Mouse (Mus musculus): Measurements from ENCODE around the gene Cntrob.

The Cntrob gene

GRCm38 (mm10) chr11:69323667-69324111 lies at the start of gene Cntrob, which contains the start of gene Trappc1:
Gene Cntrob, minus strand, starts transcription at chr11:69323775.
Gene Trappc1, plus strand, starts transcription at chr11:69323980.
- DNase-seq (ENCODE audit: low read depth in 1 of 2, low spot score in 2 of 2), result peak; percentile 98 to 99

- DNase-seq (ENCODE audit: low read depth in 1 of 2, low spot score in 2 of 2), result no peak
Observed at GRCm38 (mm10) chr11:69372780-69373170, 49.2 kb upstream of the Cntrob start.

GRCm38 (mm10) chr11:69372056-69372779 lies 48.6 kb upstream of the Cntrob start:
- no peak for DNase-seq (ENCODE audit: low read depth in 1 of 2, low spot score in 2 of 2)

- DNase-seq (ENCODE audit: low read depth in 1 of 2, low spot score in 2 of 2), result no peak
Observed at GRCm38 (mm10) chr11:69371601-69372000, 48.0 kb upstream of the Cntrob start.

GRCm38 (mm10) chr11:69370817-69371215 lies 47.2 kb upstream of the Cntrob start:
- DNase-seq (ENCODE audit: low read depth in 1 of 2, low spot score in 2 of 2), result no peak

- no peak for DNase-seq (ENCODE audit: low read depth in 1 of 2, low spot score in 2 of 2)
Observed at GRCm38 (mm10) chr11:69369990-69370816, 46.6 kb upstream of the Cntrob start.

- no peak for DNase-seq (ENCODE audit: low read depth in 1 of 2, low spot score in 2 of 2)
Observed at GRCm38 (mm10) chr11:69369215-69369989, 45.8 kb upstream of the Cntrob start, which contains the start of gene Chd3. Gene Chd3, minus strand, starts transcription at chr11:69369406.

GRCm38 (mm10) chr11:69368356-69369214 lies 45.0 kb upstream of the Cntrob start:
- DNase-seq (ENCODE audit: low read depth in 1 of 2, low spot score in 2 of 2), result peak in 1 of 2 experiments; percentile 4

DNA sequence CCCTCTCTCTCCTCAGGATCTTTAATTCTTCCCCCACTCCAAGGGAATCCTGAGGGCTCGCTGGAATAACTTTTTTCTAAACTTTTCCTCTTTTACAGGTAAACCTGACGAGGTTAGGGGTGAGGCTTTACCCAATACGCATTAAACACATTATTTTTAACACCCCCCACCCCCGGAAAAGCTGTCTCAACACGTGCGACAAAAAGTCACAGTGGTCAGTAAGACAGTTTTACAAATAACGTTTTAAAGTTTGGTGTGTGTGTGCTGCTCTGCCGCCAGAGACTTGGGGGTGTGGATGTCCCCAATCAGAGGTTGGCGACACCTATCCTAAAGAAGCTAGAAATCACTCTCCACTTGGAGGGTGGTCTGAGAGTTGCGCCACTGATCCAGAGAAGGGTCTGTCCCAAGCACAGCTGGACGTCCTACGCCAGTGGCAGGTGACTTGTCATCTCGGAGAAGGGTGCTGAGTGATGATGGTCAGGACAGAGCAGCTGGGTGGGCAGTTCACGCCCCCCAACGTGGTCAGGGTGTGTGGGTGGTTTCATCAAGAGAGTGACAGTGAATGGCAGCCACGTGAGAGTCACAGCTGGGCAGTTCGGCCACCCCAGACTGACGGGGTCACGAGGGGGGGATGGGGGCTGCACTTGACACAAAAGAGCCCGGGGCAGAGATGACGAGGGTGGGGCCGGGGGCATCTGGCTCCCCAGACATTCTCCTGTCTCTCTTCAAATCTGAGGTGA lies 44.2 kb upstream of the Cntrob start:
- peak in 1 of 2 experiments; percentile 6 for DNase-seq (ENCODE audit: low read depth in 1 of 2, low spot score in 2 of 2)

GRCm38 (mm10) chr11:69366855-69367615 lies 43.5 kb upstream of the Cntrob start:
- no peak for DNase-seq (ENCODE audit: low read depth in 1 of 2, low spot score in 2 of 2)

GRCm38 (mm10) chr11:69366157-69366854 lies 42.7 kb upstream of the Cntrob start:
- peak; percentile 52 to 72 for DNase-seq (ENCODE audit: low read depth in 1 of 2, low spot score in 2 of 2)

DNA sequence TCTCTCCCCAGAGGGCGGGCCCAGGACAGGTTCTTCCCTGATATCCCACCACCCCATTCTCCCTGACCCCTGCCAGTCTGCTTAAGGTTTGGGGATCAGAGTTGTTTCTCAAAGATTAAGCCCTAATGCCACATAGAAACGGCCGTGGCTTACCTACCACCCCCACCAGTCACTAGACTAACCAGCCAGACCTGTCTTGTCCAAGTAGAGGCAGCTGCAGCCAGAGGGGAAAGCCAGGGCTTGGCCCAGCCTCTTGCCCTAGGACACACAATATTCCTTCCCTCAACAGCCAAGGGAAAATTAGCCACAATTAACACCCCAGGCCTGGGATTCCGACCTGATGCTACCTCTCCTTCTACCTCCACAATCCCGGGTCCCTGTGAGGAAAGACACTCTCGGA lies 42.1 kb upstream of the Cntrob start:
- DNase-seq (ENCODE audit: low read depth in 1 of 2, low spot score in 2 of 2), result no peak

DNA sequence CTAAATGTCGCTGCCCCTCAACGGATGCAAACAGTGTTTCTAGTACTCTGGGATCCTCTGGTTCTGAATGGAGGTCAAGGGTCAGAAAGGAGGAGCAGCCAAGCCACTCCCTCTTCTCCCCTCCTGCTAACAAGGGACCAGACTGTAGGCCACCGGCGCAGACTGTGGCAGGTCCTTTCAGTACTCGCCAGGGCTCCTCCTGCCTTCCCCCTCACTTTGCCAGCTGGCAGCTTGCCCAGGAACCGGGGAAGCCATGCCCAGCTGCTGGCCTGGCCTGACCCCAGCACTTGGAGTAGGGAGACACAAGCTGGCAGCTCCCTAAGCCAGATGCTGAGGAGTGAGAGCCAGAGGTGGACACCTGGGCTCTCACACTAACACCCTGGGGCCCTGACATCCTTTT lies 41.3 kb upstream of the Cntrob start:
- peak in 1 of 2 experiments; percentile 23 for DNase-seq (ENCODE audit: low read depth in 1 of 2, low spot score in 2 of 2)

- DNase-seq (ENCODE audit: low read depth in 1 of 2, low spot score in 2 of 2), result no peak
Observed at GRCm38 (mm10) chr11:69364376-69364775, 40.8 kb upstream of the Cntrob start.

GRCm38 (mm10) chr11:69362479-69362878 lies 38.9 kb upstream of the Cntrob start:
- no peak for DNase-seq (ENCODE audit: low read depth in 1 of 2, low spot score in 2 of 2)

DNA sequence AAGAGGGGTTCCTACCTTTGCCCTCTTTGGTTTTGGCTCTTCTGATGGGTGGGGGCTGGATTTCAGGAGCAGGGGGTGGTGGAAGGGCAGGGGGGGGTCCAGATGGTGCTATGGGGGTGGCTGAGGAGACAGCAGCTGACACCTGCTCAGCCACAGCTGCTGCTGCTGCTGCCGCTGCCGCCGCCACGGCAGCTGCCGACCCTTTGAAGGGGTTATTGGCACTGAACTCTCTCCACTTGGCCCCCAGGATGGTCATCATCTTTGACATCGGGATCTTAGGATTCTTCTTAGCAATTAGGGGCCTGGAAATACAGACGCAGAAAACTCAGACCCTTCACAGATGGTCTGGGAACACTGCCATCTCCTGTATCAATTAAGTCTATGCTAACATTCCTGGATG lies 38.4 kb upstream of the Cntrob start:
- no peak for DNase-seq (ENCODE audit: low read depth in 1 of 2, low spot score in 2 of 2)

GRCm38 (mm10) chr11:69357690-69358089 lies 34.1 kb upstream of the Cntrob start:
- DNase-seq (ENCODE audit: low read depth in 1 of 2, low spot score in 2 of 2), result no peak

GRCm38 (mm10) chr11:69356544-69356943 lies 33.0 kb upstream of the Cntrob start:
- DNase-seq (ENCODE audit: low read depth in 1 of 2, low spot score in 2 of 2), result no peak

All from monocyte, adult 2 months (primary cell).